Mouse (Mus musculus) embryonic fibroblast, embryonic 13.5 days (primary cell): Measurements from ENCODE around the gene Egln1.

Experiments
- CTCF ChIP-seq: IDR thresholded peaks from 2 replicates; pipeline ENCODE4 v1.5.1; 2011; ENCODE audit warnings: mild to moderate bottlenecking, control low read depth, low read length, moderate library complexity, borderline replicate concordance; ENCODE audit not compliant: insufficient read depth
- POLR2A ChIP-seq: IDR thresholded peaks from 2 replicates; pipeline ENCODE4 v1.6.1; 2011; ENCODE audit warnings: low read depth, mild to moderate bottlenecking, control low read depth, low read length, moderate library complexity

GRCm38 (mm10) chr8:124943801-124944200 lies 5.3 kb downstream of the Egln1 start:
- no peak for TF ChIP-seq CTCF
- no peak for TF ChIP-seq POLR2A
